In the genomic region with DNA sequence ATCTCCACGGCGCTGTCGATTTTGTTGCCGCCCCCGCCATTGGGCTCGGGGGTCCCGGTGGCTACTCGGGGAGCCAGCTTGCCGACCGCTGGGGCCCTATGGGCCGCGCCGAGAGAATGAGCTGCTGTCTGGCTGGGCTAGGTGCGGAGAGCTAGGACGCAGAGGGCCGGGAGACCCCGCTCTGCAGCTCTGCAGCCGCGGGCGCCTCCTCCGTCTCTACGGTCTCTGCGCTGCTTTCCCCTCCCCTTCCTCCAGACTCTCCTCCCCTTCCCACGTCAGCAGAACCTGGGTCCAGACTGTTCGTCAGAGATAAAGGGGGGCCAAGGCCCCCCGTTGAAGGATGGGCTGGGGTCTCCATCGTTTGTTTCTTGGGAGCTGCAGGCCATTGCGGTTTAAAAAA, we compare ENCODE assay signal across 8 mouse cellular contexts. TPM values are rescaled to one million over a fixed set of nuclear protein-coding genes. Genes with fewer than 3 reads are reported as not detected.
DNase-seq lines count a peak whose midpoint lies in the region; ATAC-seq lines count a peak whose summit lies in the region.

A gene (minus strand): TSS at position 247 of the 400 bp plus-strand sequence.

- ATAC-seq in inflammation-experienced regulatory T-cells, adult 6 months, result peak; percentile 86
- ATAC-seq in megakaryocyte-erythroid progenitor cell, adult 5-6 weeks (replicated peaks; ENCODE audit: low FRiP score, low TSS enrichment, poor library complexity, severe bottlenecking), result no peak

- DNase-seq in adrenal gland, postnatal 14 days, result peak; percentile 74
- DNase-seq in embryo, embryonic 10 days (ENCODE audit: low spot score), result peak; percentile 89
- peak; percentile 61 for DNase-seq in gastrocnemius, postnatal 25 days
- peak; percentile 80 to 87 for DNase-seq in left cerebral cortex, adult 18-20 months (ENCODE audit: low spot score in 2 of 2)
- DNase-seq in lung, postnatal 25 days (ENCODE audit: low spot score), result peak; percentile 66
- peak; percentile 37 for DNase-seq in retina, postnatal 7 days (ENCODE audit: low read depth, low spot score)

RNA-seq across cellular contexts. Expression of the gene that starts here (rescaled TPM):
- 30.7 and 32.9 TPM in 2 replicates for total RNA-seq in adrenal gland, postnatal 14 days (2021)
- 1 to 10 TPM; 2.4 to 2.5 TPM for total RNA-seq in gastrocnemius, postnatal 25 days (2021)
- polyA plus RNA-seq in inflammation-experienced regulatory T-cells, adult 6 months (2017; shearing (Covaris generic)), result 1 to 10 TPM in 2 of 3 experiments, under 1 TPM in 1; 0.25 to 1.6 (median 1.4) TPM
- 100 to 1,000 TPM; 571 to 605 TPM for total RNA-seq in left cerebral cortex, adult 18-20 months (2021)
- 2.2 TPM in 1 of 2 replicates, not detected in the other for total RNA-seq in megakaryocyte-erythroid progenitor cell, adult 5-6 weeks (2014; fragmentation: Nextera tagmentation)
- 4.9 TPM in 1 of 2 replicates, not detected in the other for total RNA-seq in megakaryocyte-erythroid progenitor cell, adult 5-6 weeks (2017)

Comparison
In these comparisons a context has a peak if more than half of its experiments do, and no peak if none do; other contexts are left out.
1. RNA of the gene that starts here (total RNA-seq): 571 to 605 TPM in left cerebral cortex, adult 18-20 months; 30.7 to 32.9 TPM in adrenal gland, postnatal 14 days, 2.4 to 2.5 TPM in gastrocnemius, postnatal 25 days and 2.2 to 4.9 TPM in megakaryocyte-erythroid progenitor cell, adult 5-6 weeks; every median in the first group is over 10 times any median in the second.
2. DNase-seq: peak in every context shown above with its lines; median percentile 89 in embryo, embryonic 10 days; 84 in left cerebral cortex, adult 18-20 months; 74 in adrenal gland, postnatal 14 days; 66 in lung, postnatal 25 days; 61 in gastrocnemius, postnatal 25 days; 37 in retina, postnatal 7 days.